Mouse (Mus musculus) liver, embryonic 14.5 days (tissue): ENCODE data around the gene Bin2.

Source experiments
- CTCF ChIP-seq: IDR thresholded peaks from 2 replicates; pipeline ENCODE4 v1.5.1; 2016; ENCODE audit warnings: antibody characterized with exemption, low read depth, control low read depth
- EP300 ChIP-seq: IDR thresholded peaks from 2 replicates; pipeline ENCODE4 v1.6.1; 2016; ENCODE audit warnings: antibody characterized with exemption, low read depth

- peak; percentile 41 for TF ChIP-seq CTCF
- no peak for TF ChIP-seq EP300
Measured at GRCm38 (mm10) chr15:100600047-100600695, 69.2 kb downstream of the Bin2 start.
